Mouse (Mus musculus): Measurements from ENCODE around the gene Ssr1.

DNA sequence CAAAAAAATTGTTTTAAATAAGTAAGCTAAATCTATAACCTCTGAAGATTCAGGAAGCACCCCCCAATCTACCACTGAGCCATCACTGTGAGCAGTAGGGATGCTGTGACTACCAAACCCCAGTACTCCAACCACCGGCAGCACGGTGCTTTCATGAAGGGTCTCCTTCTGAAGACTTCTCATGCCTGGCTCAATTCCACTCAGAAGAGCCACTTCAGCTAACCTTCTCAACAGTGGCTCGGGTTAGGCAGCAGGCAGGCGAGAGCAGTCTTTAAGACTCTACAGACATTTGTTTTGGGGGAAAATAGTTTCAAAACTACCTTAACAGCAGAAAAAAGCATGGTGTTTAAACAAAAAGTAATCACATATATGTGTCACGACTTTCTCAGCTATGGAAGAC lies 13.0 kb downstream of the Ssr1 start:
- TF ChIP-seq POLR2A (IDR thresholded peaks at IDR 0.05; ENCODE audit: extremely low read depth, insufficient read depth, low read length) = no peak
- no peak for TF ChIP-seq CTCF (IDR thresholded peaks at IDR 0.05; ENCODE audit: low read depth, low read length)

Data from liver, adult 2 months (tissue).